Mouse (Mus musculus): ENCODE measurements at regions not wholly inside any gene's neighbourhood (a gene's known extent, or its start where the extent isn't known, plus 50 kb on each side); places are given as distances from the start of the nearest gene placed in this dataset.
"Not testable (repeated sequence)": the region's sequence is repeated elsewhere in the genome, so short reads cannot be mapped to it uniquely, and the experiment has no call there.

GRCm38 (mm10) chr11:94870341-94870740, 65.7 kb upstream of the Col1a1 start:
- Histone ChIP-seq H3K4me3 (ENCODE audit: low read depth, low read length) (no peak overlapping the region), H3K4me2 (ENCODE audit: low read depth, low read length) (no peak overlapping the region), H3K36me3 (ENCODE audit: control insufficient read depth, insufficient read depth, low read length) (no peaks in the 10 kb centered on the region), H3K9ac (replicated peaks; ENCODE audit: low read depth, low read length) (no peak overlapping the region), H3K27ac (ENCODE audit: low read depth, low read length) (no peak overlapping the region), H3K4me1 (ENCODE audit: control insufficient read depth, insufficient read depth, low read length) (0 out of 2 replicates have a peak, but pooled peaks cover 4% of the 10 kb centered on the region), H3K27me3 (ENCODE audit: control insufficient read depth, insufficient read depth, low read length) (no peaks in the 10 kb centered on the region), H3K9me3 (ENCODE audit: control insufficient read depth, low read length) (no peaks in the 10 kb centered on the region)
- 0% methylated on average over 1 of the region's 1 CpGs for WGBS
- no peak for ATAC-seq (ENCODE audit: low read depth)

GRCm38 (mm10) chr11:94869866-94870265, 66.2 kb upstream of the Col1a1 start:
- H3K36me3 ChIP-seq (ENCODE audit: control insufficient read depth, insufficient read depth, low read length); H3K27me3 ChIP-seq (ENCODE audit: control insufficient read depth, insufficient read depth, low read length); H3K4me3 ChIP-seq (ENCODE audit: low read depth, low read length); H3K9me3 ChIP-seq (ENCODE audit: control insufficient read depth, low read length); H3K9ac ChIP-seq (replicated peaks; ENCODE audit: low read depth, low read length); H3K4me1 ChIP-seq (ENCODE audit: control insufficient read depth, insufficient read depth, low read length); H3K27ac ChIP-seq (ENCODE audit: low read depth, low read length); ATAC-seq (ENCODE audit: low read depth); H3K4me2 ChIP-seq (ENCODE audit: low read depth, low read length): not testable (repeated sequence)
- WGBS, result 30% methylated on average over 4 of the region's 4 CpGs

GRCm38 (mm10) chr11:94866176-94866967, 69.7 kb upstream of the Col1a1 start:
- WGBS, result 16% methylated on average over 9 of the region's 9 CpGs
- H3K4me2 ChIP-seq (ENCODE audit: low read depth, low read length), result no peak overlapping the region
- H3K9me3 ChIP-seq (ENCODE audit: control insufficient read depth, low read length), result no peaks in the 10 kb centered on the region
- no peak overlapping the region for H3K9ac ChIP-seq (replicated peaks; ENCODE audit: low read depth, low read length)
- H3K4me3 ChIP-seq (ENCODE audit: low read depth, low read length), result no peak overlapping the region
- no peak for ATAC-seq (ENCODE audit: low read depth)
- no peaks in the 10 kb centered on the region for H3K4me1 ChIP-seq (ENCODE audit: control insufficient read depth, insufficient read depth, low read length)
- H3K36me3 ChIP-seq (ENCODE audit: control insufficient read depth, insufficient read depth, low read length), result no peaks in the 10 kb centered on the region
- no peak overlapping the region for H3K27ac ChIP-seq (ENCODE audit: low read depth, low read length)
- no peaks in the 10 kb centered on the region for H3K27me3 ChIP-seq (ENCODE audit: control insufficient read depth, insufficient read depth, low read length)

GRCm38 (mm10) chr11:94850129-94850528, 67.6 kb upstream of the Tmem92 start:
- H3K9me3 ChIP-seq (ENCODE audit: control insufficient read depth, low read length), result no peaks in the 10 kb centered on the region
- 93% methylated on average over 3 of the region's 3 CpGs for WGBS
- H3K4me1 ChIP-seq (ENCODE audit: control insufficient read depth, insufficient read depth, low read length), result no peaks in the 10 kb centered on the region
- H3K4me2 ChIP-seq (ENCODE audit: low read depth, low read length), result no peak overlapping the region
- H3K36me3 ChIP-seq (ENCODE audit: control insufficient read depth, insufficient read depth, low read length), result no peaks in the 10 kb centered on the region
- no peaks in the 10 kb centered on the region for H3K27me3 ChIP-seq (ENCODE audit: control insufficient read depth, insufficient read depth, low read length)
- H3K9ac ChIP-seq (replicated peaks; ENCODE audit: low read depth, low read length), result no peak overlapping the region
- no peak overlapping the region for H3K27ac ChIP-seq (ENCODE audit: low read depth, low read length)
- H3K4me3 ChIP-seq (ENCODE audit: low read depth, low read length), result no peak overlapping the region
- ATAC-seq (ENCODE audit: low read depth), result no peak

- Histone ChIP-seq H3K9me3 (ENCODE audit: control insufficient read depth, low read length) (no peaks in the 10 kb centered on the region), H3K27ac (ENCODE audit: low read depth, low read length) (no peak overlapping the region), H3K4me2 (ENCODE audit: low read depth, low read length) (no peak overlapping the region), H3K27me3 (ENCODE audit: control insufficient read depth, insufficient read depth, low read length) (no peaks in the 10 kb centered on the region), H3K4me3 (ENCODE audit: low read depth, low read length) (no peak overlapping the region), H3K9ac (replicated peaks; ENCODE audit: low read depth, low read length) (no peak overlapping the region), H3K4me1 (ENCODE audit: control insufficient read depth, insufficient read depth, low read length) (no peaks in the 10 kb centered on the region), H3K36me3 (ENCODE audit: control insufficient read depth, insufficient read depth, low read length) (no peaks in the 10 kb centered on the region)
- no peak for ATAC-seq (ENCODE audit: low read depth)
Measured at GRCm38 (mm10) chr11:94839133-94839532, 56.6 kb upstream of the Tmem92 start.

- Histone ChIP-seq H3K27ac (ENCODE audit: low read depth, low read length) (no peak overlapping the region), H3K4me3 (ENCODE audit: low read depth, low read length) (no peak overlapping the region), H3K4me1 (ENCODE audit: control insufficient read depth, insufficient read depth, low read length) (no peaks in the 10 kb centered on the region), H3K27me3 (ENCODE audit: control insufficient read depth, insufficient read depth, low read length) (no peaks in the 10 kb centered on the region), H3K36me3 (ENCODE audit: control insufficient read depth, insufficient read depth, low read length) (no peaks in the 10 kb centered on the region), H3K9ac (replicated peaks; ENCODE audit: low read depth, low read length) (no peak overlapping the region), H3K9me3 (ENCODE audit: control insufficient read depth, low read length) (no peaks in the 10 kb centered on the region), H3K4me2 (ENCODE audit: low read depth, low read length) (no peak overlapping the region)
- 70% methylated on average over 3 of the region's 3 CpGs for WGBS
- no peak for ATAC-seq (ENCODE audit: low read depth)
Measured at GRCm38 (mm10) chr11:94838140-94838539, 55.6 kb upstream of the Tmem92 start.

GRCm38 (mm10) chr11:94836347-94836746, 53.8 kb upstream of the Tmem92 start:
- H3K27me3 ChIP-seq (ENCODE audit: control insufficient read depth, insufficient read depth, low read length), result no peaks in the 10 kb centered on the region
- no peaks in the 10 kb centered on the region for H3K36me3 ChIP-seq (ENCODE audit: control insufficient read depth, insufficient read depth, low read length)
- no peak overlapping the region for H3K4me3 ChIP-seq (ENCODE audit: low read depth, low read length)
- H3K4me1 ChIP-seq (ENCODE audit: control insufficient read depth, insufficient read depth, low read length), result no peaks in the 10 kb centered on the region
- no peaks in the 10 kb centered on the region for H3K9me3 ChIP-seq (ENCODE audit: control insufficient read depth, low read length)
- H3K27ac ChIP-seq (ENCODE audit: low read depth, low read length), result no peak overlapping the region
- ATAC-seq (ENCODE audit: low read depth), result no peak
- H3K4me2 ChIP-seq (ENCODE audit: low read depth, low read length), result no peak overlapping the region
- no peak overlapping the region for H3K9ac ChIP-seq (replicated peaks; ENCODE audit: low read depth, low read length)

GRCm38 (mm10) chr11:94832246-94832985, 49.9 kb upstream of the Tmem92 start:
- Histone ChIP-seq H3K4me3 (ENCODE audit: low read depth, low read length) (no peak overlapping the region), H3K27me3 (ENCODE audit: control insufficient read depth, insufficient read depth, low read length) (no peaks in the 10 kb centered on the region), H3K36me3 (ENCODE audit: control insufficient read depth, insufficient read depth, low read length) (no peaks in the 10 kb centered on the region), H3K4me2 (ENCODE audit: low read depth, low read length) (no peak overlapping the region), H3K27ac (ENCODE audit: low read depth, low read length) (no peak overlapping the region), H3K9ac (replicated peaks; ENCODE audit: low read depth, low read length) (no peak overlapping the region), H3K9me3 (ENCODE audit: control insufficient read depth, low read length) (no peaks in the 10 kb centered on the region), H3K4me1 (ENCODE audit: control insufficient read depth, insufficient read depth, low read length) (no peaks in the 10 kb centered on the region)
- WGBS, result 26% methylated on average over 13 of the region's 13 CpGs
- no peak for ATAC-seq (ENCODE audit: low read depth)

Data from neural tube, embryonic 14.5 days (tissue).